Comparison of ENCODE assay signal across 11 mouse cellular contexts in genomic region chr4:32509832-32510612, GRCm38 (mm10).
DNase-seq lines count a peak whose midpoint lies in the region; ATAC-seq lines count a peak whose summit lies in the region.
"Had no signal": no experiment of that assay in that cellular context is flagged by ENCODE, and none has a peak within 500 bp of the region (broad histone marks: within the 10 kb centered on the region; RNA-seq: fewer than 3 reads in every experiment).

No protein-coding gene starts in this region.

- no peaks in the 10 kb centered on the region for H3K9me3 ChIP-seq in hindbrain, embryonic 14.5 days (ENCODE audit: control insufficient read depth, low read length)
- H3K9me3 ChIP-seq in hindbrain, embryonic 11.5 days (ENCODE audit: control insufficient read depth, low read length): no peaks in the 10 kb centered on the region
- H3K9me3 ChIP-seq: hindbrain, embryonic 13.5 days; liver, embryonic 13.5 days had no signal

- no peaks in the 10 kb centered on the region for H3K36me3 ChIP-seq in hindbrain, embryonic 14.5 days (replicated peaks; ENCODE audit: control insufficient read depth, insufficient read depth)
- H3K36me3 ChIP-seq in hindbrain, embryonic 11.5 days (ENCODE audit: control insufficient read depth, insufficient read depth, low read length): no peaks in the 10 kb centered on the region
- H3K36me3 ChIP-seq: liver, embryonic 13.5 days had no signal

- peak overlapping the region; percentile 7; the same call in 1 of the 2 replicates for H3K27ac ChIP-seq in hindbrain, embryonic 14.5 days
- H3K27ac ChIP-seq in hindbrain, embryonic 11.5 days (ENCODE audit: low read depth, low read length): no peak overlapping the region
- H3K27ac ChIP-seq: liver, embryonic 13.5 days had no signal

- 50% methylated on average over 9 of the region's 9 CpGs for WGBS in hindbrain, embryonic 14.5 days
- WGBS in hindbrain, embryonic 11.5 days: 86% methylated on average over 9 of the region's 9 CpGs

- intact Hi-C loops in heart, postnatal 10 days (cut with DNase I): loop anchor here (10.0 kb wide), 1 partner anchor 115 kb away; no protein-coding TSS in a partner anchor

- peaks cover 29% of the 10 kb centered on the region for H3K4me1 ChIP-seq in hindbrain, embryonic 14.5 days (replicated peaks; ENCODE audit: control insufficient read depth, insufficient read depth, low read length)
- H3K4me1 ChIP-seq in hindbrain, embryonic 11.5 days (replicated peaks; ENCODE audit: control insufficient read depth, insufficient read depth, low read length): no peaks in the 10 kb centered on the region

- no peak overlapping the region for H3K9ac ChIP-seq in hindbrain, embryonic 14.5 days
- no peak overlapping the region for H3K9ac ChIP-seq in hindbrain, embryonic 11.5 days (ENCODE audit: low read depth, low read length)
- H3K9ac ChIP-seq: hindbrain, embryonic 13.5 days; liver, embryonic 13.5 days had no signal

- H3K4me2 ChIP-seq in hindbrain, embryonic 14.5 days (replicated peaks): no peak overlapping the region
- no peak overlapping the region for H3K4me2 ChIP-seq in hindbrain, embryonic 11.5 days (replicated peaks; ENCODE audit: low read depth, low read length)
- H3K4me2 ChIP-seq: hindbrain, embryonic 13.5 days; liver, embryonic 13.5 days had no signal

- H3K27me3 ChIP-seq in hindbrain, embryonic 14.5 days (ENCODE audit: control insufficient read depth, insufficient read depth, low read length): no peaks in the 10 kb centered on the region
- H3K27me3 ChIP-seq in hindbrain, embryonic 11.5 days (ENCODE audit: control insufficient read depth, insufficient read depth, low read length): no peaks in the 10 kb centered on the region
- H3K27me3 ChIP-seq: hindbrain, embryonic 13.5 days; liver, embryonic 13.5 days had no signal

- no peak for ATAC-seq in hindbrain, embryonic 14.5 days (ENCODE audit: low FRiP score)
- no peak for ATAC-seq in hindbrain, embryonic 11.5 days (ENCODE audit: low FRiP score)

- no peak overlapping the region for H3K4me3 ChIP-seq in hindbrain, embryonic 14.5 days (replicated peaks; ENCODE audit: low read length)
- no peak overlapping the region for H3K4me3 ChIP-seq in hindbrain, embryonic 11.5 days (ENCODE audit: low read depth, low read length)
- H3K4me3 ChIP-seq: hindbrain, embryonic 13.5 days; liver, embryonic 13.5 days had no signal

- DNase-seq in hindbrain, embryonic 14.5 days (ENCODE audit: low spot score): no peak
- no peak for DNase-seq in hindbrain, embryonic 11.5 days (ENCODE audit: low spot score)
- peak; percentile 37 for DNase-seq in NIH3T3 (ENCODE audit: low read depth)
- peak; percentile 60 to 67 for DNase-seq in cerebellum, postnatal 36 days
- peak; percentile 60 to 67 for DNase-seq in heart, postnatal 10 days
- no peak for DNase-seq in right cerebral cortex, postnatal 36 days (ENCODE audit: low spot score in 2 of 2)
- no peak for DNase-seq in frontal cortex, postnatal 14 days (ENCODE audit: low spot score in 2 of 2)
- DNase-seq in adrenal gland, adult 18-20 months (ENCODE audit: low spot score in 2 of 2): no peak
- DNase-seq: adrenal gland, postnatal 25 days; liver, embryonic 13.5 days had no signal

Comparison
In these comparisons a context has a peak if more than half of its experiments do, and no peak if none do; other contexts are left out.
1. DNase-seq: peak in NIH3T3 (single experiment), cerebellum, postnatal 36 days (2 of 2) and heart, postnatal 10 days (2 of 2); none in hindbrain, embryonic 14.5 days (single experiment), hindbrain, embryonic 11.5 days (single experiment), right cerebral cortex, postnatal 36 days (0 of 2), frontal cortex, postnatal 14 days (0 of 2) and adrenal gland, adult 18-20 months (0 of 2).